Mouse (Mus musculus): ENCODE results near the gene Cdkal1. TPM values are rescaled to one million over a fixed set of nuclear protein-coding genes. Genes with fewer than 3 reads are reported as not detected.

Cdkal1 gene
- total RNA-seq, 1 experiment, result 20.8 TPM

- no peaks in the 10 kb centered on the region for H3K36me3 ChIP-seq (ENCODE audit: control insufficient read depth, insufficient read depth, low read length, poor library complexity, severe bottlenecking)
- H3K9ac ChIP-seq (ENCODE audit: insufficient read depth, low read depth, low read length, poor library complexity, severe bottlenecking), result no peak overlapping the region
- H3K4me3 ChIP-seq (ENCODE audit: insufficient read depth in 1 of 2, low read depth in 1 of 2, low read length in 2 of 2, poor library complexity in 1 of 2, severe bottlenecking in 1 of 2), result no peak overlapping the region
- no peaks in the 10 kb centered on the region for H3K9me3 ChIP-seq (ENCODE audit: control insufficient read depth, insufficient read depth, low read depth, low read length)
- no peaks in the 10 kb centered on the region for H3K4me1 ChIP-seq (ENCODE audit: control insufficient read depth in 2 of 2, insufficient read depth in 2 of 2, low read length in 2 of 2, poor library complexity in 1 of 2)
- DNase-seq (ENCODE audit: low read depth, low spot score), result no peak
- TF ChIP-seq ZNF384 (IDR thresholded peaks at IDR 0.05; ENCODE audit: low read depth, low read length) (no peak), CHD2 (IDR thresholded peaks at IDR 0.05; ENCODE audit: low read depth, low read length) (no peak), MAFK (IDR thresholded peaks at IDR 0.05; ENCODE audit: insufficient read depth, low read depth, low read length) (no peak), ZC3H11A (IDR thresholded peaks at IDR 0.05; ENCODE audit: borderline replicate concordance, low read depth, low read length) (no peak), HCFC1 (IDR thresholded peaks at IDR 0.05; ENCODE audit: borderline replicate concordance, insufficient read depth, low read length) (no peak)
- no peak overlapping the region for H3K27ac ChIP-seq (ENCODE audit: insufficient read depth, low read depth, low read length, poor library complexity, severe bottlenecking)
- in situ Hi-C loops (cut with MboI; ENCODE audit: low sequenced_read_pairs in 2 of 2, unreplicated experiment in 2 of 2), result no loop called here
These were observed 132.3 kb downstream of the Cdkal1 start for GRCm38 (mm10) chr13:29723150-29723549.

DNA sequence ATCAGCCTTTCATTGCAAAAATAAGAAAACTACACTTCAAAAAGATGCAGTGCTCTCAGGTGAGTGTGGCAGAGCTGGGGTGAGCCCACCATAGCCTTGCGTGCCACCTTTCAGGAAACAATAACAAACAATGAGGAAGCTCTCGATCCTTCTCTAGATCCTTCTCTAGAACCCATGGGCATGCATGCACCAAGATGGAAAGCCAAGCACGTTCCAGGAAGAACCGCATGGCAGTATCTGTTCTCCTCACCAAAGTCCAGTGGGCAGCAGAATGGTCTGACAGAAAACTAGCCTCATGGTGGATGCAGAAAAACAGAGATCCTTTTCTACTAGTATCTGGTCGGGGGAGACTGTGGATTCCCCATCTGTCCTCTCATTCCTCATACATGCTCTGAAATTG lies 134.3 kb downstream of the Cdkal1 start:
- Histone ChIP-seq H3K9ac (ENCODE audit: insufficient read depth, low read depth, low read length, poor library complexity, severe bottlenecking) (no peak overlapping the region), H3K27ac (ENCODE audit: insufficient read depth, low read depth, low read length, poor library complexity, severe bottlenecking) (no peak overlapping the region), H3K36me3 (ENCODE audit: control insufficient read depth, insufficient read depth, low read length, poor library complexity, severe bottlenecking) (no peaks in the 10 kb centered on the region), H3K4me3 (ENCODE audit: insufficient read depth in 1 of 2, low read depth in 1 of 2, low read length in 2 of 2, poor library complexity in 1 of 2, severe bottlenecking in 1 of 2) (no peak overlapping the region), H3K9me3 (ENCODE audit: control insufficient read depth, insufficient read depth, low read depth, low read length) (no peaks in the 10 kb centered on the region), H3K4me1 (ENCODE audit: control insufficient read depth in 2 of 2, insufficient read depth in 2 of 2, low read length in 2 of 2, poor library complexity in 1 of 2) (no peaks in the 10 kb centered on the region)
- in situ Hi-C loops (cut with MboI; ENCODE audit: low sequenced_read_pairs in 2 of 2, unreplicated experiment in 2 of 2), result no loop called here
- TF ChIP-seq ZNF384 (IDR thresholded peaks at IDR 0.05; ENCODE audit: low read depth, low read length), result no peak
- no peak for TF ChIP-seq ZC3H11A (IDR thresholded peaks at IDR 0.05; ENCODE audit: borderline replicate concordance, low read depth, low read length)
- TF ChIP-seq MAFK (IDR thresholded peaks at IDR 0.05; ENCODE audit: insufficient read depth, low read depth, low read length), result no peak
- no peak for TF ChIP-seq CHD2 (IDR thresholded peaks at IDR 0.05; ENCODE audit: low read depth, low read length)
- no peak for TF ChIP-seq HCFC1 (IDR thresholded peaks at IDR 0.05; ENCODE audit: borderline replicate concordance, insufficient read depth, low read length)
- no peak for DNase-seq (ENCODE audit: low read depth, low spot score)

DNA sequence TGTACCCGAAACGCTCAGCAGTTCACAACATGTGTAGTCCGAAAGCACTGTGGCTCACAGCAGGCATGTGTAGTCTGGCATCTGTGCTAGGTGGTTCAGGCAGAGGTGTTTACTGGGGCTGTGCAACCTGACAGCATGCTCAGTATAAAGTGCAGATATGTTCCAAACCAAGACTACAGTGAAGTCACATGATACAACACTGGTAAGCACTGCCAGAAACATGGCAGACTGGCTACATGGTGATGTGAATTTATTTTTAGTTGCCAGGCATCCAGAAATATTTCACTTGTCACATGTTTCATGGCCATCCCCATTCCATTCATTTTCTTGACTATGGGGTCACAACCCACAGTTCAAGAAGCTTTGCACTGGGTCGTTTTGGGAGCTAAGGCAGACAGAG lies 138.9 kb downstream of the Cdkal1 start:
- in situ Hi-C loops (cut with MboI; ENCODE audit: low sequenced_read_pairs in 2 of 2, unreplicated experiment in 2 of 2), result no loop called here
- Histone ChIP-seq H3K4me3 (ENCODE audit: insufficient read depth in 1 of 2, low read depth in 1 of 2, low read length in 2 of 2, poor library complexity in 1 of 2, severe bottlenecking in 1 of 2) (no peak overlapping the region), H3K36me3 (ENCODE audit: control insufficient read depth, insufficient read depth, low read length, poor library complexity, severe bottlenecking) (no peaks in the 10 kb centered on the region; the same call in 1 of the 2 replicates), H3K9me3 (ENCODE audit: control insufficient read depth, insufficient read depth, low read depth, low read length) (no peaks in the 10 kb centered on the region), H3K4me1 (ENCODE audit: control insufficient read depth in 2 of 2, insufficient read depth in 2 of 2, low read length in 2 of 2, poor library complexity in 1 of 2) (no peaks in the 10 kb centered on the region), H3K27ac (ENCODE audit: insufficient read depth, low read depth, low read length, poor library complexity, severe bottlenecking) (no peak overlapping the region), H3K9ac (ENCODE audit: insufficient read depth, low read depth, low read length, poor library complexity, severe bottlenecking) (no peak overlapping the region)
- TF ChIP-seq CHD2 (IDR thresholded peaks at IDR 0.05; ENCODE audit: low read depth, low read length) (no peak), ZNF384 (IDR thresholded peaks at IDR 0.05; ENCODE audit: low read depth, low read length) (no peak), HCFC1 (IDR thresholded peaks at IDR 0.05; ENCODE audit: borderline replicate concordance, insufficient read depth, low read length) (no peak), ZC3H11A (IDR thresholded peaks at IDR 0.05; ENCODE audit: borderline replicate concordance, low read depth, low read length) (no peak), MAFK (IDR thresholded peaks at IDR 0.05; ENCODE audit: insufficient read depth, low read depth, low read length) (no peak)
- DNase-seq (ENCODE audit: low read depth, low spot score), result no peak

GRCm38 (mm10) chr13:29715241-29715841 lies 140.1 kb downstream of the Cdkal1 start:
- no peaks in the 10 kb centered on the region for H3K4me1 ChIP-seq (ENCODE audit: control insufficient read depth in 2 of 2, insufficient read depth in 2 of 2, low read length in 2 of 2, poor library complexity in 1 of 2)
- no peaks in the 10 kb centered on the region for H3K9me3 ChIP-seq (ENCODE audit: control insufficient read depth, insufficient read depth, low read depth, low read length)
- TF ChIP-seq CHD2 (IDR thresholded peaks at IDR 0.05; ENCODE audit: low read depth, low read length) (no peak), ZNF384 (IDR thresholded peaks at IDR 0.05; ENCODE audit: low read depth, low read length) (no peak), ZC3H11A (IDR thresholded peaks at IDR 0.05; ENCODE audit: borderline replicate concordance, low read depth, low read length) (no peak), MAFK (IDR thresholded peaks at IDR 0.05; ENCODE audit: insufficient read depth, low read depth, low read length) (no peak), HCFC1 (IDR thresholded peaks at IDR 0.05; ENCODE audit: borderline replicate concordance, insufficient read depth, low read length) (no peak)
- H3K36me3 ChIP-seq (ENCODE audit: control insufficient read depth, insufficient read depth, low read length, poor library complexity, severe bottlenecking), result no peaks in the 10 kb centered on the region; the same call in 1 of the 2 replicates
- no peak for DNase-seq (ENCODE audit: low read depth, low spot score)
- in situ Hi-C loops (cut with MboI; ENCODE audit: low sequenced_read_pairs in 2 of 2, unreplicated experiment in 2 of 2), result no loop called here
- no peak overlapping the region for H3K9ac ChIP-seq (ENCODE audit: insufficient read depth, low read depth, low read length, poor library complexity, severe bottlenecking)
- no peak overlapping the region for H3K4me3 ChIP-seq (ENCODE audit: insufficient read depth in 1 of 2, low read depth in 1 of 2, low read length in 2 of 2, poor library complexity in 1 of 2, severe bottlenecking in 1 of 2)
- H3K27ac ChIP-seq (ENCODE audit: insufficient read depth, low read depth, low read length, poor library complexity, severe bottlenecking), result no peak overlapping the region

All from ES-E14 (cell line).